Mouse (Mus musculus): ENCODE measurements around the gene Psg16. TPM values are rescaled to one million over a fixed set of nuclear protein-coding genes. Genes with fewer than 3 reads are reported as not detected.
A peak's percentile ranks its signal among the peaks of the same experiment; 100 is the strongest.

The Psg16 gene
- 1 to 10 TPM; 3.4 TPM for total RNA-seq (2021)
- long read RNA-seq, experiment 1 = 0 reads
- long read RNA-seq, experiment 2, partial matches to known transcripts = 0 of 6 reads
- long read RNA-seq, experiment 2, other reads (novel, unspliced or antisense) = 6 of 6 reads

DNA sequence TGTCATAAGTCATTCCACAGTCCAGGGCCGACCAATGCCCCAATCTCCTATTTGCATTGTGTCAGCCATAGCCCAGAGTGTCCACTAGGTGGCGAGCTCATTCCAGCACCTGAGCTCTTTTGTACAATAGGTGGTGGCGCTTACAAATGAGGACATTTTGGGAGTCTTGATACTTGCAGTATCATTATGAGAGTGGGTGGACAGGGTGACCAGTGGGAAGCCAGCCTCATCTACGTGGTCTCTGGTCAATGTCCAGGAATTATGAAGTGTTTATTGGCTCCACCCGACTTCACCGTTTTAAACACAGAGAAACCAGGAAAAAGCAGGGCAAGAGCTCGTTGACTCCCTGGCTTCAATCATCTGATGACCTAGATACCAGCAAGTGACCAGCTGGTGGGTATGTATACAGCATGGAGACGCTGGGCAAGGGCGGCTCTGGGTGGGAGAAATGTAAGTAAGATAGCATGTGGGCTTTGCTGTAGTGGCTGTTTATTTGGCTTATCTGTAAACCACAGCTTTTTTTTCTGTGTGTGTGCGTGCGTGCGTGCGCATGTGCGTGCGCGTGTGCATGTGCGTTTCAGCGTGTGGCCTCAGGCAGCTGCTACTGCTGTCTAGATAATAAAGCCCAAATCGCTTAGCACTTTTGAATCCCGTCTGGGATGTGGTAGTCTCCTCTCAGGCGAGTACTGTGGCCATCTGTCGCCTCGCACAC, at the start of gene Psg16:
Psg16 (plus strand) TSS at position 137 of the 712 bp plus-strand sequence.
- peak; percentile 50 to 75 for DNase-seq (ENCODE audit: low spot score in 2 of 2)

DNA sequence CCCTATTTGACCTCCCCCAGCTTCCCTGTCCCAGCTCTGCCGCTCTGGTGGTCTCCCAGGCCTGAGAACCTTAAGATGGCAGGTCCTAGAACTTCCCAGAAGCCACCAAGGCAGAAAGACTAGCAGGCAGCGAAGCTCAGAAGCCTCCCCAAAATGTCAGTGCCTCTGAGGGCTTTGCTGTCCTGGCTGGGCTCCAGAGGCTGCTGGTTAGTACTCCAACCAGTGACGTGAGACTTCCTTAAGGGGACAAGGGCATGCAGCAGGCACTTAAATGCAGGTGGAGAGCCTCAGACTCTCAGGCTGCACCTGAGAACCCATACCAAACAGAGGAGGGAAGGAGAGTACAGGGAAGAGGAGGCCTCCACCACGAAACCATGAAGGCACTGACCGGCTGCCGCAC, 49.7 kb upstream of the Psg16 start:
- DNase-seq (ENCODE audit: low spot score in 2 of 2) = no peak

- DNase-seq (ENCODE audit: low spot score in 2 of 2) = no peak
These were observed 48.9 kb upstream of the Psg16 start for GRCm38 (mm10) chr7:17024814-17025504.

DNA sequence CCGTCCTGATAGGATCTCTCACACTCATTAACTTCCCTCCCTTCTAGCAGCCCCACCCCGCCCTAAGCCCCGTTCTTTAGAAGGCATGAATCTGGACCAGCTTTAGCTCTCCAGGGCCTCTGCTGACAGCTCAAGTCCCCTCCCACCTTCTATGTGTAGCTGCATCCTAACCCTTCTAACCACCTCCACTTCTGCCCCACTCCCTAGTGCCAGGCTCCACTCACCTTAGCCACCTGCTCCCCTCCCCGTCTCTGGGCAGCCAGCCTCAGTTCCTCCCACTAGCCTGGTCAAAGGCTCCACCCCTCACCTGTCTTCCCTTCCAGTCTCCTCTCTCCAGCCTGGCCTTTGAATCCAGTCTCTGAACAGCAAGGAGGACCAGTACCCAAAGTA, 48.3 kb upstream of the Psg16 start:
- DNase-seq (ENCODE audit: low spot score in 2 of 2) = no peak

DNA sequence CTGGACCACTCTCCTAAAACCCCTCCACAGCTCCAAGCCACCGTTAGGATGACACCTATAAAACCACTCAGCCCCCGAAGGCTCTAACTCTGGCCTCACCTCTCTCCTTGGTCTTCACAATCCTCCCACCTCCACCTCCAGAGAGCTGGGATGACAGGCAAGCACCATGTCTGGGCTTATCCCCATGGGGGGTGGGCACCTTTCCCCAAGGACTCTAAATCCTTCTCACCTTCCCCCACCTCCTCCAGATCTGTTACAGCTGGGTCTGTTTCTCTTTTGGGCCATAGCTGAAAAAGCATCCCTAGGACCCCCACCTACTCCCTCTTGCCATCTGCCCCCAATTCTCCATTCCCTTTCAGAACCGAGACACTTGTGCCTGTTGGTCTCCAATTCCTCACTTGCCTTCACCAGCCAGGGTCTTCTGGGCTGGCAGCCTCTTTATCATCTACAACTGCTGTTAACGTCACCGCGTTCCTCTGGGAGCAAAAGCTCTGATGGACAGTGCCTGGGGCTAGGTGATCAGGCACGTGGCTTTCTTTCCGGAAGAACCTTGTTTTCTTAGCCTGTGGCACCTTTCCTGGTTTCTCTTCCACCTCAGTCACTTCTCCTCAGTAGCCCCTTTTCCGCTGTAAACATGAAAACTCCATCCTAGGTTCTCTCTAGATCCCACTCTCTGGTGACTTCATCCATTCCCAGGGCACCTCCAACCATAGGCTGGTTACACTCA, 47.8 kb upstream of the Psg16 start:
- no peak for DNase-seq (ENCODE audit: low spot score in 2 of 2)

DNA sequence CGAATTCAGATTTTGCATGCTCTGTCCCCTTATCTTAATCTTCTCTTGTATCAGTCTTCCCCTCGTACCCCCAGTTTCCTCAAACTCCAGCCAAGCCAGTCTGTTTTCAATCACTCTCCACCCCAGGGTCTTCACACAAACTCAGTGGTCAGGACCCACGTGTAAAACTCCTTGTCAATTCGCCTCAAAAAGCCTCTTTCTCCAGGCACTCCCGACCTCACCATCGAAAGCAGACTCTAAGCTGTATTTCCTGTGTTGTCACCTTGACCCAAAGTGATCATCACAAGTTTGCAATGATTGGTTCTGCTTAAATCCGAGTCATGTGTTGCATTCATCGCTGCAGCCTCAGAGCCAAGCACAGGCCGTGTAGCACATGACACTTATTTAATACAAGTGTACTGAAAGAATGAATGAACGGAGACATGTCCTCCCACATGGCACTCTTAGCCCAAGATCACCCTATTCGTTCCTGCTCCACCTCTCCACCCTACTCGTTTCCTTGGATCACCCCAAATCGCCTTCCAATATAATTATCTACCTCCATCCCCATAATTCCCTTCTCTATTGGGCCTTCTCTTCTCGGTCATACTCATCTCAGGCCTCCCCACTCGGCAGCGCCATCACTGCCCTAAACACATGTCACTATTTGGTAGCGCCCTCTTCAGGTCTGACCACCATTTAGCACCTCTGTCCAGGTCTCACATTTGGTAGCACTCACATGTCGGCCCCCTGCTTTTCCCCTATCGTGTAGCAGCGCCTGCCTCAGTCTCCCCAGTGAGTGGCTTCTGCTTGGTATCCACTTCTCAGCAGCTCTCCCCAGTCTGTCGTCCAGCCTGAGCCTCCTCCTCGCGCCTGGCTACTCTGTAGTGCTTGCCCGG, 46.9 kb upstream of the Psg16 start:
- peak in 1 of 2 experiments; percentile 77 for DNase-seq (ENCODE audit: low spot score in 2 of 2)

DNA sequence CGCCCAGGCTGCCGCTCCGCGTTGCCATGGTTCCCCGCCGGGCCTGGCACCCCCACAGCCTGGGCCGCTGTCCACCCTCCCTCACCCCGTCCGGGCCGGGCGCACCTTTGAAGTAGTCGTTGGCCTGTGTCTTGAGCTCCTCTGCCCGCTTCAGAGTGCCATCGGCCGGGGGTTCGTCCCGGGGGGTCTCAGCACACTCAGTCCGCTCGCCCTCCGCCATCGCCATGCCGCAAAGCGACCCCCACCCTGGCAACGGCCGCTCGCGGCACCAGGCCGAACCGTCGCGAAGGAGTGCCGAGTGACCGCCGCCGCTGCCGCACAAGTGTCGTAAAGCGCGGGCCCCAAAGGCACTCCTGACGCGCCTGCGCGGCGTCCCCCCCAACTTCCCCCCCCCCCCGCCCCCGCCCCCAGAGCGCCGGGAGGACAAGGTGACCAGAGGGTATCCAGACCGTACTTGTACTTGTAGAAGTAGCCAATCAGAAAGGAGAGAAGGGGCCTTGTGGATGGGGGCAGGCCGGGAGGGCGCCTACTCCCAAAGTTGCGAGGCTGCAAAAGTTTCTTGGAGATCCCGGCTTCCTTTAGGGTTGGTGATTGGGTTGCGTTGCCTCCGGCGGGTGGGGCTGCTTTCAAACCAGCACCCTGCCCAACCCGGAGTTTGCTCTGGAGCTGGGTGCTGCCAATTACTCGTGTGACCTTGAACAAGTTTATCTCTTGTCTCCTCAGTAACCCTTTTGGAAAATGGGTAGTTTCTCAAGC, 46.1 kb upstream of the Psg16 start, which contains the start of gene Ppp5c:
Ppp5c (minus strand) TSS at position 337 of the 756 bp plus-strand sequence.
- peak; percentile 90 to 92 for DNase-seq (ENCODE audit: low spot score in 2 of 2)

- peak in 1 of 2 experiments; percentile 39 for DNase-seq (ENCODE audit: low spot score in 2 of 2)
These were observed 44.9 kb upstream of the Psg16 start for GRCm38 (mm10) chr7:17028923-17029322.

GRCm38 (mm10) chr7:17030239-17030638, 43.6 kb upstream of the Psg16 start:
- no peak for DNase-seq (ENCODE audit: low spot score in 2 of 2)

DNA sequence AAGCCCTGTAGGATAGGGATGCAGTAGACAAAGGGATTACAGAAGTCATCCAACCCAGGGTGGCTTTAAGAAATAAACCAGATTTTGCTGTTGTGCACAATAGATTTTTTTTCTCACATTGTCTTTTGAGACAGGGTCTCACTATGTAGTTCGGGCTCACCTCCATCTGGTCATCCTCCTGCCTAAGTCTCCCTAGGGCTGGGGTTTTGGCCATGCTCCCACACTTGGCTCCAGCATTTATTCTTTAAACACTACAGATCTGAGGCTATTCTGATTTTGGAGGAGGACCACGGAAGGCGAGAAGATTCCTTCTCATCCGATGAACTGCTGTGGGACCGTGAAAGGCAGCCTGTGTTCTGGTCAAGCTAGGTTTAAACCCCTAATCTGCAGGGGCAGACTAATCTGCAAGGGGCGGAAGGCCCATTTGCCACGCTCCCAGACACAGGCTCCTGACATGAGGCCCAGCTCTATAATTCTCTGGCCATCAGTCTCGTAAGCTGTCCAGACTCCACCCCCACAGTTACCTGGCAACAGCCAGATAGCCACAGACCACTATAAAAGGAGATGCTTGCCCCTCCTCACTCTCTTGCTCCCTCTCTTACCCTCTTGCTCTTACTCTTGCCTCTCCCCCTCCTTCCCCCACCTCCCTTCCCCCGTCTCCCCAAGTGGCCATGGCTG, 35.7 kb upstream of the Psg16 start:
- DNase-seq (ENCODE audit: low spot score in 2 of 2) = no peak

- DNase-seq (ENCODE audit: low spot score in 2 of 2) = no peak
These were observed 34.5 kb upstream of the Psg16 start for GRCm38 (mm10) chr7:17039373-17039772.

- DNase-seq (ENCODE audit: low spot score in 2 of 2) = no peak
These were observed 28.1 kb upstream of the Psg16 start for GRCm38 (mm10) chr7:17045743-17046142.

DNA sequence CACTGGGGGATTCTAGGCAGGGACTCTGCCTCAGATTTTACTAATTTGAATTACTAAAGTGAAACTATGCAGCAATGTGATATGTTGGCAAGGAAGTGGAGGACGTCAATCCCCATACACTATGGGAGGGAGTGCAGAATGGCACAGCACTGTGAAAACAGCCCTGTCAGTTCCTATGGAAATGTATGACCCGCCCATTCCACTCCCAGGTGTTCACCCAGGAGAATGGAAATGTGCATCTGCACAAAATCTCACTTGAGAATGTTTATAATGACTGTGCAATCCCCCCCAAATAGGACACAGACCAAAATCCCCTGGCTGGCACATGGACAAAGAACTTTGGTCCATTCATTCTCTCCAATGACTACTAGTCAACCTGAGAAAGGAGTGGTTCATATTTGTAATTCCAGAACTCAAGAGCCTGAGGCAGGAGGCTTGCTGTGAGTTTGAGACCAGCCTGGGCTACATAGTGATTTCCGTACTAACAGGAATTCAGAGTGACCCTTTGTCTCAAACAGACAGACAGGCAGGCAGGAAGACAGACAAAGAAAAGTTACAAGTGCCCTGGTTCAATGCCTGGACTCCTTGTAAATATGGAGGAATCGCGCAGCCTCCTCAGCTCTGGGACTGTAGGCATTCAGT, 26.7 kb upstream of the Psg16 start:
- DNase-seq (ENCODE audit: low spot score in 2 of 2) = no peak

- DNase-seq (ENCODE audit: low spot score in 2 of 2) = no peak
These were observed 25.2 kb upstream of the Psg16 start for GRCm38 (mm10) chr7:17048431-17049190.

- no peak for DNase-seq (ENCODE audit: low spot score in 2 of 2)
These were observed 23.3 kb upstream of the Psg16 start for GRCm38 (mm10) chr7:17050491-17050890.

- DNase-seq (ENCODE audit: low spot score in 2 of 2) = peak in 1 of 2 experiments; percentile 57
These were observed 22.8 kb upstream of the Psg16 start for GRCm38 (mm10) chr7:17050933-17051594.

DNA sequence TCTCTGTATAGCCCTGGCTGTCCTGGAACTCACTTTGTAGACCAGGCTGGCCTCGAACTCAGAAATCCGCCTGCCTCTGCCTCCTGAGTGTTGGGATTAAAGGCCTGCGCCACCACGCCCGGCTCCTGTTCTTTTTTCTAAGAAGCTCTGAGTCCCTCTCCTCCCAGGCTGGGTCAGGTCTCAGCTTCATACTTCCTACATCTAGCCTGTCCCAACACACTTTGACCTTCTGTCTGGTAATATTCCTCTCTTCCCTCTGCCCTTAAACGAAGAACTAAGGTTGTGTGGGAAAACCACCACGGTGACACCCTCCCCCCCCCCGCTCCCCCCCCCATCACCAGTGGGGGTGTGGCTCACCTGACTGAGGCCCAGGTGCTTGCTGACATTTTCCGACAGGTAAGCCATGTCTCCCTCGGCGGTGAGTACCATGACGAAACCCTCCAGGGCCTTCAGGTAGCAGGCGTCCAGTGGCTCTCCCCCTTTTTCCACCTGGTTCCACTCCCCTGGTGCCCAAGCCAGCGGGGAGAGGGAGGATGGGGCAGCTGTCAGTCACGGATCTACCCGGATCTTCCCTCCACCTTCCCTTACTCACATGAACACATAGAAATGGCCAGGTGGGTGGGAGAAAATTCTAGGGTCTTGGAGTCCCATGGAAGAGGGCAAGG, 19.4 kb upstream of the Psg16 start:
- DNase-seq (ENCODE audit: low spot score in 2 of 2) = no peak

Measured in layer of hippocampus, postnatal 14 days (tissue).